Mouse (Mus musculus) inflammation-experienced regulatory T-cells, adult 16 weeks (primary cell): ENCODE data around the gene Serhl. TPM values are rescaled to one million over a fixed set of nuclear protein-coding genes. Genes with fewer than 3 reads are reported as not detected.

Experiments
- polyA plus RNA-seq: library from polyadenylated mRNA; unstranded; fragments of 100-300 nt; shearing (Covaris generic); gene quantifications from one replicate; pipeline ENCODE4 v1.2.1, GENCODE M21; 2017

Serhl gene
- 99.2 TPM for polyA plus RNA-seq

DNA sequence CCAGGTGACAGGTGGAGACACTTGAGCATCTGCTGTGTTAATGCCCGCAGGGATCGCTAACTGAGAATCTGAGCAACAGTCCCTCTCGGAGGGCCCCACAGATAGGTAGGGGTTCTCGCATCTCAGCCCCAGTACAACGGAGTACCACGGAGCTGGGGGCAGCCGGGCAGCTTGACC is at the start of gene Serhl:
Gene Serhl (plus strand): TSS at position 78 of the 177 bp plus-strand sequence.

DNA sequence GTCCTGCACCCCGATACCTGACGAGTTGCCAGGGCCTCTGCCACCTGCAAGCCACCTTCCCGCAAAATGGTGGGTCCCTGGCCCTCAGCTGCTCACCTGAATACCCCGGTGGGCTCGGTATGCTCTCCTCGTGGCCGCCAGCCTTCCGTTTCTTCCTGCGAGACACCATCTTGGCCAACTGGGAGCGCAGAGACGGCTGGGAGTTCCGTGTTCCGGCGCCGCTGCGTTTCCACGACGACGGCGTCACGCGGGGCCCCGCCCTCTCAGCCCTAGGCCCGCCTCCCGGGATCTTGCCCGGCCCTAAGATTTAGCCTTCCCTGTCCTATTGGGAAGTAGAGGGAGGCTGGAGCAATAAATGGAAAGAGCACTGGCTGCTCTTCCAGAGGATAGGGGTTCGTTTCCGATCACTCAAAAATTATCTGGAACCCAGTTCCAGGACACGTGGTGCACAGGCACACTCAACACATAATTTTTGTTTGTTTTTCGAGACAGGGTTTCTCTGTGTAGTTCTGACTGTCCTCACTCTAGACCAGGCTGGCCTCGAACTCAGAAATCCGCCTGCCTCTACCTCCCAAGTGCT is 33.4 kb downstream of the Serhl start, which contains the start of gene Rrp7a:
Gene Rrp7a (minus strand): TSS at position 236 of the 580 bp plus-strand sequence.

GRCm38 (mm10) chr15:83149196-83150072 is 60.1 kb downstream of the Serhl start, which contains the start of gene Poldip3:
Poldip3 (minus strand) TSS chr15:83149384.

Other genes with a start within 250 kb of the Serhl start
- 5.4 TPM for gene Tcf20, start 101.6 kb upstream of the Serhl start, polyA plus RNA-seq
- gene Nfam1, start 56.2 kb upstream of the Serhl start, polyA plus RNA-seq = 2.2 TPM
- 102 TPM for gene Rrp7a, start 33.3 kb downstream of the Serhl start, polyA plus RNA-seq
- 187 TPM for gene Poldip3, start 59.9 kb downstream of the Serhl start, polyA plus RNA-seq
- gene Cyb5r3, start 83.1 kb downstream of the Serhl start, polyA plus RNA-seq = 120 TPM
- not detected for gene A4galt, start 162.3 kb downstream of the Serhl start, polyA plus RNA-seq